Mouse (Mus musculus) MEL (cell line): Measurements from ENCODE around the gene Chst15.

Source experiments
- CHD2 ChIP-seq: IDR thresholded peaks from 2 replicates; pipeline ENCODE4 v1.6.1; 2011; ENCODE audit warnings: low read length, improper control_type of control experiment
- CTCF ChIP-seq, 3 experiments: IDR thresholded peaks in 2 of 3; conservative IDR thresholded peaks in 1 of 3; 2 replicates each; pipeline ENCODE4 v1.5.1; 2011 to 2012; ENCODE audit warnings: low read length in 3 of 3, low read depth in 2 of 3, mild to moderate bottlenecking in 2 of 3, improper control_type of control experiment in 1 of 3, inconsistent platforms in 1 of 3, mixed read lengths in 1 of 3, moderate library complexity in 1 of 3; ENCODE audit not compliant: control insufficient read depth in 1 of 3, insufficient read depth in 1 of 3, poor library complexity in 1 of 3, severe bottlenecking in 1 of 3
- ELF1 ChIP-seq: IDR thresholded peaks from 2 replicates; pipeline ENCODE4 v1.6.1; 2014; ENCODE audit warnings: low read depth, mild to moderate bottlenecking, inconsistent platforms, low read length, improper control_type of control experiment, moderate library complexity
- GATA1 ChIP-seq: IDR thresholded peaks from 2 replicates; pipeline ENCODE4 v1.6.1; 2011; ENCODE audit warnings: low read depth, low read length, improper control_type of control experiment
- HCFC1 ChIP-seq: IDR thresholded peaks from 2 replicates; pipeline ENCODE4 v1.6.1; 2012; ENCODE audit warnings: low read depth, mild to moderate bottlenecking, inconsistent platforms, low read length, improper control_type of control experiment, moderate library complexity
- MAX ChIP-seq: IDR thresholded peaks from 2 replicates; pipeline ENCODE4 v1.6.1; 2011; ENCODE audit warnings: low read length, improper control_type of control experiment
- NELFE ChIP-seq: IDR thresholded peaks from 2 replicates; pipeline ENCODE4 v1.6.1; 2011; ENCODE audit warnings: low read depth, low read length, improper control_type of control experiment
- POLR2A ChIP-seq, 2 experiments: IDR thresholded peaks; 2 replicates each; pipeline ENCODE4 v1.6.1; 2011 to 2012; ENCODE audit warnings: low read length in 2 of 2, mild to moderate bottlenecking in 2 of 2, control low read depth in 1 of 2, improper control_type of control experiment in 1 of 2, low read depth in 1 of 2, moderate library complexity in 1 of 2; ENCODE audit not compliant: control insufficient read depth in 1 of 2, insufficient read depth in 1 of 2, poor library complexity in 1 of 2
- POLR2AphosphoS2 ChIP-seq: IDR thresholded peaks from 2 replicates; pipeline ENCODE4 v1.6.1; 2011; ENCODE audit warnings: low read length, improper control_type of control experiment
- SIN3A ChIP-seq: IDR thresholded peaks from 2 replicates; pipeline ENCODE4 v1.6.1; 2012; ENCODE audit warnings: low read length, improper control_type of control experiment, inconsistent platforms
- SMC3 ChIP-seq: IDR thresholded peaks from 2 replicates; pipeline ENCODE4 v1.6.1; 2011; ENCODE audit warnings: low read depth, low read length, improper control_type of control experiment
- TAL1 ChIP-seq: IDR thresholded peaks from 2 replicates; pipeline ENCODE4 v1.6.1; 2012; ENCODE audit warnings: mild to moderate bottlenecking, inconsistent platforms, low read length, moderate library complexity, mixed read lengths

DNA sequence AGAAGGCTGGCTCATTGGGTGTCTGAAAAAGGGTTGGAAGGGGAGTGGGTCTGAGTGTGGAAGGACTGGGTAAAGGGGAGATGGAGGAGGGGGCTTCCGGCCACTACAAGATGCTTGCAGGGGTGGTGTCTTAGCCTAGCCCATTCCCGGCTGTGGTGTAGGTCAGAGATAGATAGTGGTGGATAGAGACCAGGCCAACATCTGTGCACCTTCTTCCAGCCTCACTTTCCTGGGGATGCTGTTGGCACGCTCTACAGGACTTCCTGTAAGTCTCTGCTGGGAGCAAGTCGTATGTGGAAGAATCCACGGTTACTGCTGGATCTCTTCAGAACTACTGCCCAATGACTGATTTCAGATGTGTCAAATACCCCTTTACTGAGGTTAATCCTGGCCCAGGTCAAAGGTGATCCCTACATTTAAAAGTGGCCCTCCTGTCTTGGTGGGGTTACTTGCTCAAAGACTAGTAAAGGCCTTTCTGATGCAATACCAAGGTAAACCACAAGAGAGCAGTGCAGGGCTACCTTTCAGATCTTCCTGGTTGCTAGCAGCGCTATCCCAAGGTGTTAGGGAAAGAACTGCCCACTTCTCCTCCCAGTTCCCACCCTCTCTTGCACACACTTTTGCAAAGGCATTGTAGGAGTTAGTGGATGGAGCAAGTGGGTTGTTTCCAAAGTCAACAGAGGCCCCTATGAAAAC, 90.5 kb downstream of the Chst15 start:
- TF ChIP-seq CHD2 (no peak), POLR2A (IDR thresholded peaks at IDR 0.05; ENCODE audit: control insufficient read depth in 1 of 2, insufficient read depth in 1 of 2, low read depth in 1 of 2, low read length in 2 of 2, poor library complexity in 1 of 2) (no peak), HCFC1 (no peak), MAX (no peak), CTCF (IDR thresholded peaks at IDR 0.05 in 2 of 3, conservative IDR thresholded peaks at IDR 0.05 in 1 of 3; ENCODE audit: control insufficient read depth in 1 of 3, insufficient read depth in 1 of 3, low read depth in 2 of 3, low read length in 3 of 3, poor library complexity in 1 of 3, severe bottlenecking in 1 of 3) (peak; percentile 78 to 99 (median 92)), SIN3A (no peak), SMC3 (peak; percentile 99), TAL1 (no peak), GATA1 (no peak), POLR2AphosphoS2 (no peak), NELFE (no peak), ELF1 (no peak)
